Mouse (Mus musculus) embryo, embryonic 10.5 days (tissue): ENCODE measurements at regions not wholly inside any gene's neighbourhood (a gene's known extent, or its start where the extent isn't known, plus 50 kb on each side); places are given as distances from the start of the nearest gene placed in this dataset.

ENCODE experiments used
- DNase-seq: peaks from one replicate; pipeline ENCODE4 v3.0.0-alpha.2; 2015; ENCODE audit warnings: low spot score

GRCm38 (mm10) chr14:102629601-102630000 lies 352.8 kb downstream of the Kctd12 start:
- DNase-seq, result no peak

GRCm38 (mm10) chr14:102621546-102621945 lies 360.9 kb downstream of the Kctd12 start:
- DNase-seq, result no peak

GRCm38 (mm10) chr14:102619056-102619455 lies 363.4 kb downstream of the Kctd12 start:
- DNase-seq, result peak; percentile 44

- peak; percentile 13 for DNase-seq
Measured at GRCm38 (mm10) chr14:102615588-102616309, 366.7 kb downstream of the Kctd12 start.

- DNase-seq, result no peak
Measured at GRCm38 (mm10) chr14:102606055-102606454, 376.4 kb downstream of the Kctd12 start.

GRCm38 (mm10) chr14:102594850-102595249 lies 387.6 kb downstream of the Kctd12 start:
- DNase-seq, result no peak

GRCm38 (mm10) chr14:102553781-102554180 lies 428.7 kb downstream of the Kctd12 start:
- no peak for DNase-seq

- DNase-seq, result no peak
Measured at GRCm38 (mm10) chr14:102552598-102552997, 429.8 kb downstream of the Kctd12 start.

GRCm38 (mm10) chr14:102524894-102525577 lies 457.4 kb downstream of the Kctd12 start:
- no peak for DNase-seq

- peak; percentile 55 for DNase-seq
Measured at GRCm38 (mm10) chr14:102516765-102517164, 465.7 kb downstream of the Kctd12 start.

GRCm38 (mm10) chr14:102514527-102514926 lies 467.9 kb downstream of the Kctd12 start:
- no peak for DNase-seq

- no peak for DNase-seq
Measured at GRCm38 (mm10) chr14:102512651-102513050, 469.8 kb downstream of the Kctd12 start.

- DNase-seq, result peak; percentile 64
Measured at GRCm38 (mm10) chr14:102511691-102512383, 470.6 kb downstream of the Kctd12 start.

- peak; percentile 75 for DNase-seq
Measured at GRCm38 (mm10) chr14:102510387-102510786, 472.1 kb downstream of the Kctd12 start.

- DNase-seq, result no peak
Measured at GRCm38 (mm10) chr14:102505696-102506321, 476.6 kb downstream of the Kctd12 start.

GRCm38 (mm10) chr14:102497179-102497578 lies 485.3 kb downstream of the Kctd12 start:
- DNase-seq, result no peak

GRCm38 (mm10) chr14:102492376-102492775 lies 490.1 kb downstream of the Kctd12 start:
- DNase-seq, result no peak

- DNase-seq, result no peak
Measured at GRCm38 (mm10) chr14:102491205-102491604, 491.2 kb downstream of the Kctd12 start.

- DNase-seq, result no peak
Measured at GRCm38 (mm10) chr14:102477162-102477561, 505.3 kb downstream of the Kctd12 start.

- DNase-seq, result no peak
Measured at GRCm38 (mm10) chr14:102469326-102469725, 513.1 kb downstream of the Kctd12 start.

GRCm38 (mm10) chr14:102461001-102461400 lies 521.4 kb downstream of the Kctd12 start:
- no peak for DNase-seq

GRCm38 (mm10) chr14:102439738-102440137 lies 542.7 kb downstream of the Kctd12 start:
- no peak for DNase-seq
